Mouse (Mus musculus): ENCODE data around the gene Slc25a38.

Gene Slc25a38

DNA sequence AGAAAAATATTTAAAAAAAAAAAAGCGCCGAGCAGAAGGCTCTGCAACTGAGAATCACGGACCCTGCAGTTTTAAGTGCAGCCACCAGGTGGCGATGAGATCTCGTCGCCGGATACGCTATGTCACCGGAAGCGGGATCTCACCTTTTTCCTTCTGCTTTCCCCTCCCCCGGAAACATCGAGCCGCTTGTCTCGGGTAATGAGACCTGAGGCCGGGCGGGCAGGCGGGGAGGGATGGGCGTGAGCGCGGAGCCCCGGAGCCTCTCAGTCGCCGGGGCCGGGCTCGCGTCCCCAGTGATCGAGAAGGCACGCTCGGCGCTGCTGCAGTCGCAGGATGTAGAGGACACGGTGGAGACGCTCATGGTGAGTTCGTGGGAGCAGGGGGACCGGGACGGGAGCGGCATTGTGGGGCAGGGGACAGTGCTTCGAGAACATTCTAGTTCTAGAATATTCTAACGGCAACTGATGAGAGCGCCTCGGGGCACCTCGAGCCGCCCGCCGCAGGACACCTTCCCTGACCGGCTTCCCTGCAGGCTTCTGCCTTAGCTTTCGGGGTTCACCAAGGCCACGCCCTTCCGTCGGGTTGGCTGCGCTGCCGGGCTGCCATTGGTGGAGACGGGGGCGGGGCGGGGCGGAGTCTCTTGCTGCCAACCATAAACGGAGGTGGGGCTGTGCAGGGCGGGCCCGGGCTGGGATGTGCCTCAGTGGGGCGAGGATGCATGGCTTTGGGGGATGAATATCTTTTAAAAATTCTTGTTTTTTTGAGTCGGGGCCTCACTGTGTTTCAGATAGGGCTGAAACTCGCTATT lies at the start of gene Slc25a38:
Gene Slc25a38 (plus strand): TSS at position 164 of the 808 bp plus-strand sequence.
- DNase-seq (ENCODE audit: low spot score in 2 of 2), result peak; percentile 85 to 96

DNA sequence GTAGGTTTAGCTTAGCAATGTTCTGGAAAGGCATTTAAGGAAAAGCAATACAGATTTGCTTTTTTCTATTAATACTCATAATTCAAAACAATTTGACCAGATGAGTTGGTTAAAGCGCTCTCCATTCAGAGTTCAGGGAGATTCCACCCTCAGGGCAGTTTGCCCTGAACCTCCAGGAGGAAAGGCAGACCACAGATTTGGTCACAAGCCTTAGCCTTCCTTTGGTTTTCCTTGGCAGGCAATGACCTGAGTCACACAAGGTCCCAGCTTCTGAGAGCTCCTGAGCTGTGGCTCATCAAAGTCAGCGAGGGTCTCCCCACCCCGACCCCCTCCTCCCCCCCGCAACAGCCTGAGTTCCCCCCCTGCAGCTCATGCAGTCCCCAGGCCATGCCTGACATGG lies 45.9 kb upstream of the Slc25a38 start:
- no peak for DNase-seq (ENCODE audit: low spot score in 2 of 2)

DNA sequence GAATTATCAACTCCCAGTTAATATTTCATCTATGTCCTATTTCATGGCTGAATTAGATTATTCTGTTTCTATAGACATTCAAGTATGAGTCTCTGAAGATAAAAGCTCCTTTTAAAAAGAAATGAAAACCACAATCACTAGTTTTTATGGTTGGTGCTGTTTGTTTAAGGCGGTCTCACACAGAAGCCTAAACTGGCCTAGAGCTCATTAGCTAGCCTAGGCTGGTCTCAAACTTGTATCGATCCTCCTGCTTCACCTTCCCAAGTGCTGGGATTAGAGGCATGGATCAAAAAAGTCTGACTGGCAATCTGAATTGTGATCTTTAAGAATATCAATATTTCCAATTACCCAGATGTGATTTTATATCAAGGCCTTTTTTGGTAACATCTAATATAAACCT lies 42.6 kb upstream of the Slc25a38 start:
- DNase-seq (ENCODE audit: low spot score in 2 of 2), result no peak

DNA sequence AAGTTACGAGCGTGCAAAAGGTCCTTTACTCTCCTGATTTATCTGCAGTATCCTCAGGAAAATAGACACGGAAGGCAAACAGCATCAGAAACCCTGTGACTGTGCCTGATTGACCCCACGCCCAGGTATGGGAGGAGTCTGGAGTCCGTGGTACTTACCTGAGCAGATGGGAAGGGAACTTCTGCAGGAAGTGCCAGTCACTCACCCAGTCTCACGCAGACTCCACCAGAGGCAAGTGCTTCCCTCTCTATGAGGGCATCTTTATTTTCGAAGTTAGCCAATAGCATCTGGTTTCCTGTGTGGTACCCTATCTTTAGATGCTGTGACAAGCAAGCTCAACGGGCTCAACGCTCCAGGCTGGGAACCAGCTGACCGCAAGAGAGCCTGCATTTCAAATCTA lies 42.1 kb upstream of the Slc25a38 start:
- DNase-seq (ENCODE audit: low spot score in 2 of 2), result peak in 1 of 2 experiments; percentile 48

DNA sequence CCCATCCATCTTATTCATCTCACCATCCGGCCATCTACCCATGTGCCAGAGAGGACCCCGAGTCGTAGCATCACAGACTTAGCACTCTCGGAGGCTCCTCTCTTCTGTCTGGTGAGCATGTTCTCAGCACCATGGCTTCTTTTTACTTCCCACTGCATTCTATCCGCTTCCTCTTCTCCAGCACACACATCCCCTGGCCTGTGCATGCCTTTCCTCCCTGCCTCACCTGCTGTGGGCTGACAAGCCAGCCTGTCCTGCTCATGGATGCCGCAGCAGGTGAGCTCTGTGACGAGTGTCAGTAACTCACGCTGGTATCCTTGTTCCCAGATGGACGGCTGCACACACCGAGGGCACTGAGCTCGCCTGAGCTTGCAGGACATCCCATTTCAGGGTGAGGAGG lies 40.4 kb upstream of the Slc25a38 start, which contains the start of gene Cx3cr1:
Gene Cx3cr1 (minus strand): TSS at position 101 of the 400 bp plus-strand sequence.
- no peak for DNase-seq (ENCODE audit: low spot score in 2 of 2)

DNA sequence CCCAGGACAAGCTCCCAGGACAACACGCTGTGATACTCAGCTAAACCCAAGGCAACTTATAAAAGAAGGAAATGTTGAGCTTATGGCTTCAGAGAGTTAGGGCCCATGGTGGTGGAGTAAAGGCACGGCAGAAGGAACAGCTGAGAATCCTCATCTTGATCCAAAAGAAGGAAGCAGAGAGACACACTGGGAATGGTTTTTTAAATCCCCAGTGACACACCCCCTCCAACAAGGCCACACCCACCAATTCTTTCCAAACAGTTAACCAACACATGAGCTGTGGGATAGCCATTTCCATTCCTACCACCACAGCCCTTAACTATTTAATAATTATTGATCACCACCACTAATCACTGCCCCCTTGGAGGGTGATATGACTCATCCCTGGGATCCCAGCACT lies 38.9 kb upstream of the Slc25a38 start:
- no peak for DNase-seq (ENCODE audit: low spot score in 2 of 2)

DNA sequence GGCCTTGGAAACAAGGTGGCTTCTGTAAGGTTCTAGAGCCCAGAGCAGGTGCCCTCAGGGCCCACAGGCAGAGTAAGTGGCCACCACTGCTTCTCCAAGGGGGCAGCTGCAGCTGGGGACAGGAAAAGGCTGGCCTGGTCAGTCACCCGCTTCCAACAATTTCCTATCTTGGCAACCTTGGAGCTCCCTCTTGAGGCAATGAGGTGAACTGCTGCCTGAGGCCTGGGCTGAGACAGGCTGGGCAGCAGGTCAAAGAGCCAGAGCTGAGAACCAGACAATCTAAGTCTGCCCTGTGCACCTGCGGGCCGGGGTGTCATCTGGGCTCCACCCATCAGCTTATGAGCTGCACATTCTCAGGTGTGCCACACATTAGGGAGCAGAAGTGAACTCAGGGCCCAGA lies 37.0 kb upstream of the Slc25a38 start:
- peak; percentile 40 to 89 for DNase-seq (ENCODE audit: low spot score in 2 of 2)

DNA sequence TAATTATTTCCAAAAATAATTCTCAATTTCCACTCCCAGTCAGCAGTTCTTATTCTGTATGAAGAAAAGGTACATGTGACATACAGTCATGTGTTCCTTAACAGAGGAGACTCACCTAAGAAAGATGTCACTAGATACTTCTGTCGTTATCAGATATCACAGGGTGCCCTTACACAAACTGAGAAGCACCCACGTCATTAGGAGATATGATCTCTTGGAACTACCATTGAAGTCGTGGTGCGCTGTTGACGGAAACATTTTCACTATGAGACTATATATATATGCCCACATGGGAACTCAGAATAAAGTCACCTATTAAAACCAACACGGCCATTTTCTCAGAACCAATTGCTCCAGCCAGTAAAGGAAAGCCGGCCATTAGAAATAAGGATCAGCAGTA lies 35.7 kb upstream of the Slc25a38 start:
- DNase-seq (ENCODE audit: low spot score in 2 of 2), result no peak

DNA sequence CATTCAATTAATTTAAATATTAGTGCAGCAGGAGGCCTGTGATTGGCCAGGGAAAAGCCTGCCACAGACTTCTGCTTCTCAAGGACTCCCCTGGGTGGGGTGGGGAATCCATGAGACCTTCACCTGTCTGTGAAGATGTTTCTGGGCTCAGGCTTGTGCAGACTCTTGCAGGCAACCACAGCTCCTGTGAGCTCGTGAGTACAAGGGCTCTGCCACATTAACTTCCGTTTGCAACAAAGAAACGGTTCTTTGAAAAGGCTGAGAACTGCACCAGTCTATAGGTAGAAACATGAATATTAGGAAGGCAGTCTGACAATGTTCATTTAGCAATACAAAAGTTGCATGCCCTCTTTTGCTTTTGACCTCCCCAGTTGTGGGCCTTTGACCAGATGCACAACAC lies 31.9 kb upstream of the Slc25a38 start:
- DNase-seq (ENCODE audit: low spot score in 2 of 2), result no peak

DNA sequence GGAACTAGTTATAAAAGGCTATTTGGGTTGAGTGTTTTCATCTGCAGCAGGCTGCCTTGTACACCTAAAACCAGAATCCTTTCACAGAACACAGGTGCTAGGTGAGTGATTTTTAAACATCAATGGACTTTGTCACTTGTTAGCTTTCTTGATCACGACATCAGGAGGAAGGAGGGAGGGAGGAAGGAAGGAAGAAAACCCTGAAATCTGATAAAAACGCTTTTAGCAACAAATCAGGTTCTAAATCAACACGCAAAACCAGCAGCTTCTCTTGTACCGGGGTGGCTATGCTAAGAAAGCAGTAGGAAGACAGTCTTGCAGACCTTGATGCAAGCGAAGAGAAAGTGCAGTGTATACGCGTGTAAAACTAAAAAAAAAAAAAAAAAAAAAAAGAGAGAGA lies 30.3 kb upstream of the Slc25a38 start:
- no peak for DNase-seq (ENCODE audit: low spot score in 2 of 2)

DNA sequence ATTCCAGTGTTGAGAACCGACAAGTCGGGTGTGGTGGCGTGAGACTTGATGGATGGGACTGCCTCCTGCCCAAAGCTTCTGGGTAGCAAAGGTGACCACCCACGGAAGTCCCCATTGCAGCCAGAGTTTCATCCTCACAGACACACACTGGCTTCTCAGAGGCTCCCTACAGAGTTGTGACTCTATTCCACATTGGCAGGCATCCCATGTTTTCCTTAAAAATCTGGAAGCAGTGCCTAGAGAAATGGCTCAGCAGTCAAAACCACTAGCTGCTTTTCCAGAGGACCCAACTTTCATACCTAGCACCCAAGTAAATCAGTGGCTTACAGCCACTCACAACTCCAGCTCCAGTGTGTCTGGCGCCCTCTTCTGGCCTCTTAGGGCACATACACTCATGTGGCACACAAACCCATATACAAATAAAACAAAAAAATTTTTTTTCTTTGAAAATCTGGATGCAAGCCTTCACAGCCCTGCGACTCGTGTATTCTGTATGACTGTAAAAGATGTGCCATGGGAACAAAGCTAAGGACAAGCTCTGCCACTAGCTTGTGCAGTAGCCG lies 29.5 kb upstream of the Slc25a38 start:
- DNase-seq (ENCODE audit: low spot score in 2 of 2), result peak in 1 of 2 experiments; percentile 53

DNA sequence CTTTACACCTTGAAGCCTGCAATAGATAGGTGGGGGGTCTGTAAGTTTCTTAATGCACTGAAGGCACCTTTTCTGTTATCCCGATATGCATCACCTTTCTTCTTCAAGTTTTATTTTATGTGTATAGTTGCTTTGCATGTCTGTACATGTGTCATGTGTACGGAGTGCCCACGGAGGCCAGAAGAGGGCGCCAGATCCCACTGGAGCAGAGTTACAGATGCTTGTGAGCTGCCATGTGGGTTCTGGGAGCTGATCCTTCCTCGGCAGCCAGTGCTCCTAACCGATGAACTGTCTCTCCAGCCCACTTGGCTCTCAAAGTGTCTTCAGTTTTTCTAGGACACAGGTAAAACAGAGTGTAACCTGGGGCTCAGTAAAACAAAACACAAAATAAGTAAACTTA lies 28.9 kb upstream of the Slc25a38 start:
- DNase-seq (ENCODE audit: low spot score in 2 of 2), result no peak

DNA sequence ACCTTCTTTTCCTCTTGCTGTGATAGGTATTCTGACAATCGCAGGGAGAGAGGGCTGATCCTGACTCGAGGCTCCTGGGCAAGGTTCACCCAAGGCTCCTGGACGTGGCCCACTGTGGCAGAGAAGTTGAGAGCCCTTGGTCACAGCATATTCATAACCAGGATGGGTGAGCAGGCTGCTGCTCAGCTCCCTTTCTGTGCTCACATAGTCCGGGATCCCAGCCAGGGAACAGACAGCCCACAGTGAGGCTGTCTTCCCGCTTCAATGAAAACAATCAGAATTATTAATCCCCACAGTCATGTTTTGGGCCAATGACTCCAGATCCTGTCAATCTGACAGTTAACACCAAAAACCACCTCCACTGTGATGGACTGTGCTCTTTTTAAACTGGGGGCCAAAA lies 28.2 kb upstream of the Slc25a38 start:
- no peak for DNase-seq (ENCODE audit: low spot score in 2 of 2)

DNA sequence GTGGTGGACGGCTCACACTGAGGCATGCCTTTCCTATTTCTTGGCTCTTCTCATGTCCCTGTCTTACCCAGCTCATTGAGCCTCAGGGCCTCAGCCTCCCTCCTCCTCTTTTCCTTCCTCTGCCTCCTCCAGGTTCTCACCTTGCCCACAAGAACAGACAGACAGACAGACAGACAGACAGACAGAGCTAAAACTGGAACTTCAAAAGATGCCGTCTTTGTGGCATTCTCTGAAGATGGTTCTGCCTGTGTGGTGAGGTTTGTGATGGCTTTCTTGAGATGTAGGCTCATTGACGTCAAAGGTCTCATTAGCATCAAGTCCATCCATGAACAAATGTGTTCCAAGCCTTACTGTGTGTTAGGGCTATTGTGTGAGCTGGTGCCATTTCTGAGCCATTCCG lies 27.5 kb upstream of the Slc25a38 start:
- DNase-seq (ENCODE audit: low spot score in 2 of 2), result no peak

DNA sequence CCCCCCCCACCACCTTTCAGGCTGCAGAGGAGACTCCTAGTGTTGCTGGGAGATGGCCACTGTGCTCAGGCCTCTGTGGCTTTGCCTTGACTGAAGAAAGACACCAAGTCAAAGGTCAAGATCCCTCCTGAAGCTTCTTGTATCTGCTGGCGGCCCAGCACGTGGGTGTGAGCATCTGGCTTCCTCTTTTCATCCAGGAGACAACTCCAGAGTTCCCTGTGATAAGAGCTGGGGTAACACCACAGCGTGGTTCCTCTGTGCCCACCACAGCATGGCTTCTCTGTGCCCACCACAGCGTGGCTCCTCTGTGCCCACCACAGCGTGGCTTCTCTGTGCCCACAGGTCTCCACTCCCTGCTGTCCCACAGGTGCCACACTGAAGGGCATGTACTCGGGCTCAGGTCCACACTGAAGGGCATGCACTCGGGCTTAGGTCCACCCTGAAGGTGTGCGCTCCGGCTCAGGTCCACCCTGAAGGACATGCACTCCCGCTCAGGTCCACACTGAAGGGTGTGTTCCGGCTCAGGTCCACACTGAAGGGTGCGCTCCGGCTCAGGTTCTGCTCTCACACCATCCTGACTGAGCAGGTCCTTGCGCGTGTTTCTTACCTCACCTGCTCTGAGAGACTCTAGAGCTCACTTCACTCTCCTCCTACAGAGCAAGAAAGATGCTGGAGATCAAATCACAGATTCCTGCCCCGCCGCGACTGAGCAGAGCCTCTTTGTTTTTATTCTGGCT lies 26.8 kb upstream of the Slc25a38 start:
- DNase-seq (ENCODE audit: low spot score in 2 of 2), result no peak

DNA sequence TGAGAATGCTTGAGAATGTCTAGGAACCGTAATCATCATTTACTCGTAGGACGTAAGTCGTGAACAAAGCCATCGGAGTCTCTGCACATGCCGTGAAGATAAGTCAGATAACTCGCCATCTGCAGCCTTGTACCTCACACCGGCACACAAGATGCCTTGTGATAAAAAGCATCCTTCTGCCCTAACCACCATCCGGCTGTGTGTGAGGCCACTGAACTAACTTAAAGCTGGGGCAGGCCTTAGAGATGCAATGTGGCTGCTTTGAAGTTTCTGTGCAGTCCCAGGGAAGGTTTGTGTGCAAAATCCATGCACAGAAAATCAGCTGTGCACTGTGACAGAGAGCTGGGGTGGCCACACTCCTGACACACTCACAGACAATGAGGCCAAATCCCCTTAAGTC lies 25.8 kb upstream of the Slc25a38 start:
- DNase-seq (ENCODE audit: low spot score in 2 of 2), result no peak

DNA sequence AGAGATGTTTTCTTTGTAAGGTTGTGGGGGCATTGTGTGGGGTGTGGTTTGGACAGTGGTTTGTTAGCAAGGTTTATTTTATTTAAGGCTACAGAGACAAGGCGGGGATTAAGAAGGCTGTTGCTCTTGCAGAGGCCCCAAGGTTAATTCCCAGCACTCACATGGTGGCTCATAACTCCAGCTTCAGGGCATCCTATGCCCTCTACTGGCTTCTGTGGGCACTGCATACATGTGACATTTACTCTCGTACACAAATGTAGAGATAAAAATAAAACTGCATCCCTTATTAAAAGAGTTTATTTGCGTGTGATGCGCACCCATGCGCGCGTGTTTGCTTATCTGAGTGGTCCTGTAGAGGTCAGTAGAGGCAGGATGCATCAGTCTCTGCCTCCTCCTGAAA lies 21.0 kb upstream of the Slc25a38 start:
- no peak for DNase-seq (ENCODE audit: low spot score in 2 of 2)

DNA sequence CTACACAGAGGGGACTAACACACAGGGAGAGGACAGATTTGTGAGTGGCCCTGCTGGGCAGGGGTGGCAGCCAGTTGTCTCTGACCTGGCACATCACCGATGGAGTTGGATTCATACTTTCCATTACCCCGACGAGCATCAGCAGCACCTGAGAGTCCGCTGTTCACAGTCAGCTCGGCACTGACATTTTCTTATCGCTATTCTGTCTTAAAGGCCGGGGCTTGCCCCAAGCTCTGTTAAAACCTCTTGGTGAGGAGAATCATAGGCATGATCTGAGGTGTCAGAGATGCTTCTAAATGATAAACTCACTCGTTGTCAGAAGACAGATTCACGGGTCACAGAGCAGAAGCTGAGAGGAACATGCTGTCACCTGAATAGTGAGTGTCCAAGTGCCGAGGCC lies 19.1 kb upstream of the Slc25a38 start:
- DNase-seq (ENCODE audit: low spot score in 2 of 2), result no peak

DNA sequence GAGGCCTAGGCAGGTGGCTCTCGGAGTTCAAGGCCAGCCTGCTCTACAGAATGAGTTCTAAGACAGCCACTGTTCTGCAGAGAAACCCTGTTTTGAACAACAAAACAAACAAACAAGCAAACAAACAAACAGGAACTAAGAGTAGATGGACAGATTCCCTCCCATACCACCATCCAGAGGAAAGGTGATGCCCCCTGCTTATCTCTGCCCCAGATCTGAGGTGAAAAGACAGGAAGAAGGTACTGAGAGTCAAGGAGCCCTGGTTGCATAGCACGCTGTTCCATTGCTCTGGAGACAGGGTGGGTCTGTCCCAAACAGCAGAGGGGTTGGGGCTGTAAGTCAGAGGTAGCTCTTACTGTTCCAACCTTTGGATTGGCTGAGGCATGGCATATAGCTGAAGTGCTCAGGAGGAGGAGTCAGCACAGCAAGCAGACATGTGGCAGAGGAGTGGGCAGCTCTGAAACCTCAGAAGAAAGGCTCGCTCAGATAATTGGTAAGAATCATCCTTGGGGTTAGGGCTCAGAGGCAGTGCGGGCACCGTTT lies 18.4 kb upstream of the Slc25a38 start, which contains the start of gene Ccr8:
Gene Ccr8 (plus strand): TSS at position 419 of the 543 bp plus-strand sequence.
- DNase-seq (ENCODE audit: low spot score in 2 of 2), result no peak

DNA sequence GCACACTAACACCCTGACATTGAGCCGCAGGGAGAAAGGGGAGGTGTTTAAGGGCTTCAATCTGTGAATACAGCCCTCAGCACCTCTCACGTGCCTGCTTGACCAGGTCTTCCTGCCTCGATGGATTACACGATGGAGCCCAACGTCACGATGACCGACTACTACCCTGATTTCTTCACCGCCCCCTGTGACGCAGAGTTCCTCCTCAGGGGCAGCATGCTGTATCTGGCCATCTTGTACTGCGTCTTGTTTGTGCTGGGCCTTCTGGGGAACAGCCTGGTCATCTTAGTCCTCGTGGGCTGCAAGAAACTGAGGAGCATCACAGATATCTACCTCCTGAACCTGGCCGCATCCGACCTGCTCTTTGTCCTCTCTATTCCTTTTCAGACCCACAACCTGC lies 16.5 kb upstream of the Slc25a38 start:
- DNase-seq (ENCODE audit: low spot score in 2 of 2), result no peak

DNA sequence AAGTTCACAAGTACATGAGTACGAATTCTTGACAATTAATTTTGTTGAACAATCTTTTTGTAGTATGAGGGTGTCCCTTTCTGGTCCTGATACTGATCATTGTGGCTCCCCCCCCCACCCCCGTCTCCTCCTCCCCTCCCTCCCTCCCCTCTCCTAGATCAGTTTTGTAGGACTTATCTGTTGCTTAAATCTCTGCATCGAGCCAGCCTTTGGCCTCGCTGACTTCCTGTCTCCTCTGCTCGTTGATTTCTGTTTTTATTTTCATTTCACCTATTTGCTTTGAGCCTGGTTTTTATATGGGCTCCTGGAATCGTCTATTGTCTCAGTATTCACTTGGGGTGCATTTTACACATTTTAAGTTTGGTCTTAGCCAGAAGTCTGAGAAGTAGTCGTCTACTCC lies 14.3 kb upstream of the Slc25a38 start:
- DNase-seq (ENCODE audit: low spot score in 2 of 2), result no peak

DNA sequence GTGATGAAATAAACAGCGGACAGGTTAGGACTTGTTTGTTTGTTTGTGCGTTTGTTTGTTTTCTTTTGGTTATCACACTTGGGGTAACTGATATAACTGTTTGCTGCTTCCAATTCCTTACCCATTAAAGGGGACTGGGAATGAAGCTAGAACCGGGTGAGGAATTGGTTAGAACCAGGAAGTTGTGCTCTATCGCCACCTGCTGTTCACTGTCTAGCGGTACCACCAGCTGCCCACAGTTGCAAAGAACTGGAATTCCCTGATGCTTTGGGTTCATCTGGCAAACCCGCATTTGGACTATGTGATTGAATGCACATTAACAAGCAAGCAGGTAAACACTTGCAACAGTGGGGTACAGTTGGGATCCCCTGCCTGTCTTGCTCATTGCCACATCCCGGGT lies 11.5 kb upstream of the Slc25a38 start:
- DNase-seq (ENCODE audit: low spot score in 2 of 2), result peak in 1 of 2 experiments; percentile 72

Data from left cerebral cortex, adult 9 months (tissue).